Mouse (Mus musculus) urinary bladder, postnatal 4 days (tissue): Measurements from ENCODE around the gene Timm13.

ENCODE experiments used
- DNase-seq, 2 experiments: peaks; one replicate each; pipeline ENCODE4 v3.0.0; 2021 to 2022; ENCODE audit warnings: low spot score in 2 of 2

Gene Timm13

GRCm38 (mm10) chr10:80900318-80901247 is at the start of gene Timm13:
Gene Timm13, minus strand, starts transcription at chr10:80900969.
- peak; percentile 96 to 98 for DNase-seq

DNA sequence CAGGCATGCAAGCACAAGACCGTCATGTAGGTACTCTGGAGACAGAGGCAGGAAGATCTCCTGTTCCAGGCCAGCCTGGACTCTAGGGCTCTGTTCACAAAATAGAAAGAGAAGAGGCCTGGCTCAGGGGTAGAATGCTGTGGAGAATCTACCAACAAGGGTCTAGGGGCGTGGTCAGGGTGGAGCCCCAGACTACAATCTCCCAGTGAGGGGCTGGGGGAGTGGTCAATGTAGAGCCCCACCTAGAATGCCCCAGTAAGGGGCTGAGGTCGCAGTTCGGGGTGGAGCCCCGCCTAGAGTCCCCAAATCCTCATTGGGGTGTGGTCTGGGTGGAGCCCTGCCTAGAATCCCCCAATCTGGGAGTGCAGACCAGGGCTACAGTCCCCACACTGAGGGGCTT is 49.5 kb upstream of the Timm13 start:
- DNase-seq, result no peak

GRCm38 (mm10) chr10:80949081-80949480 is 48.3 kb upstream of the Timm13 start:
- DNase-seq, result no peak

GRCm38 (mm10) chr10:80948570-80948969 is 47.8 kb upstream of the Timm13 start:
- DNase-seq, result no peak

GRCm38 (mm10) chr10:80947802-80948201 is 47.0 kb upstream of the Timm13 start:
- no peak for DNase-seq

- DNase-seq, result no peak
Measured at GRCm38 (mm10) chr10:80946684-80947437, 46.1 kb upstream of the Timm13 start.

DNA sequence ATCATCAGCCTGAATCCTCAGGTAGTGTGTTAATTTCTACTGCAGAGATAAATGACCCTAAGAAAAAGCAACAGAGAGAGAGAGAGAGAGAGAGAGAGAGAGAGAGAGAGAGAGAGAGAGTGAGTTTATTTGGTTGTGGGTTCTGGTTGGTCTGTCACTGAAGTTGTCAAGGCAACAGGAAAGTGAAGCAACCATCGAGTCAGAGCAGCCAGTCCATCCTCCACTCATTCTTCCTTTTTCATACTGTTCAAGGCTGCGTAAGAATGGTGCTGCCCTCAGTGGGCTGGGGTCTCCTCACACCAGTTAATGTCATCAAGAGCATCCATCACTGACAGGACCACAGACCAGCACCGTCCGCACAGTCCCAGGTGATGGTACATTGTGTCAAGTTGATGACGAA is 43.5 kb upstream of the Timm13 start:
- DNase-seq, result no peak

GRCm38 (mm10) chr10:80943701-80944100 is 42.9 kb upstream of the Timm13 start:
- DNase-seq, result no peak

GRCm38 (mm10) chr10:80942919-80943318 is 42.1 kb upstream of the Timm13 start:
- DNase-seq, result no peak

DNA sequence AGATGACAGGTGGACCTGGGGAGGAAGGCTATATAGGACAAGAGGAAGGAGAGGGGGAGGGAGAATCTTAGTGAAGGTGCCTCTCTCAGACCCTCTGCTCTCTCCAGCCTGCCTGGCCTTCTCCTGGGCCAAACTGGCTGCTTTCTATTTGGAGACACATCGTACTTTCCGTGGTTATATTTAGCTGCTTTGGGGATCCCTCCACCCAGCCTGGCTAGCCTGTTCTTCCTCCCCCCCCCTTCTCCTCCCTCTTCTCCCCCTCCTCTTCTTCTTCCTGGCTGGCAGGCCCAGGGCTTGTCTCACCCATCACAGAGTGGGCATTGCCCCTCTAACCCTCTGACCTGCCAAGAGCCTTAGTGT is 40.2 kb upstream of the Timm13 start:
- no peak for DNase-seq

DNA sequence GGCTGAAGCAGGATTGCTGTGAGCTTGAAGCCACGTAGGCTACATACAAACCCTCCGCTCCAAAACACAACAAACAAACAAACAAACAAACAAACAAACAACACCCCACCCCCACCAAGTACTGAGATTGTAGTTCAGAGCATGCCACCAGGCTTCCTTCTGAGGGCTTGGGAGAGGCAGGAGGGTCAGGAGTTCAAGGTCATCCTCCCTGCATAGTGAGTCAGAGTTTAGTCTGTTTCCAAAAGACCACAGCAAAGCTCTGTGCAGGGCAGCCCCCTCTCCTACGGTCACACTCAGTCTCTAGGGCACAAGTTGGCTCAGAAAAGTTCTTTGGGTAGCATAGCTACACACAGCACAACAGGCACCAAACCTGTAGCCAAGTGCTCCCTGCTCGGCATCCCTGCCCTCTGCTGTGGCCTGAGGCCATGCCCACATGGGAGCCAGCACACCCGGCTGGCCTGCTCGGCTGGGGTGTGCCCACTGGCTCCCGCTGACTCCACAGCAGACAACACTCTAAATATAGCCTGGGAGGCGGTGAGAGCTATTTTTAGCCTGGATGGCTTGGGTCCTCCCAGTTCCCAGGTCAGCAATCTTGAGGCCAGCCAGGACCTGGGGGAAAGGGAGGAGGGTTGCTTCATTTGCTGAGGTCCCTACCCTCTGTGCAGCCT is 39.7 kb upstream of the Timm13 start:
- DNase-seq, result no peak

DNA sequence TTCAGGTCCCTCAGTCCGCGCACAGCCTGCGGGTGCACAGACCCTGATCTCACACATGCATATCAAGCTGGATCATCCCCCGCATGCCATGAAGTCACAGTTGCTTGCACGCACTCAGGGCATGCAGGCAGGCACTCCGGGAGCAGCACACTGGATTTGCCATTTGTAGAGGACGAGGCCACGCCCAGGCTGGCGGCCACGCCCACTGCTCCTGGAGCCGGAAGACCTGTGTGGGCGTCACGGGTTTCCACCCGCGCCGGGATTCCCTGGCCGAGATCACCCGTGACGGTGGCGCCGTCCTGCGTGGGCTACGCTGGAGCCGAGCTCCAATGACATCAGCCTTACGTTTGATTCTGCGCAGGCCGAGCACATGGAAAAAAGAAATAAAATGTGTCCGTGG is 38.9 kb upstream of the Timm13 start:
- DNase-seq, result peak; percentile 79 to 85

DNA sequence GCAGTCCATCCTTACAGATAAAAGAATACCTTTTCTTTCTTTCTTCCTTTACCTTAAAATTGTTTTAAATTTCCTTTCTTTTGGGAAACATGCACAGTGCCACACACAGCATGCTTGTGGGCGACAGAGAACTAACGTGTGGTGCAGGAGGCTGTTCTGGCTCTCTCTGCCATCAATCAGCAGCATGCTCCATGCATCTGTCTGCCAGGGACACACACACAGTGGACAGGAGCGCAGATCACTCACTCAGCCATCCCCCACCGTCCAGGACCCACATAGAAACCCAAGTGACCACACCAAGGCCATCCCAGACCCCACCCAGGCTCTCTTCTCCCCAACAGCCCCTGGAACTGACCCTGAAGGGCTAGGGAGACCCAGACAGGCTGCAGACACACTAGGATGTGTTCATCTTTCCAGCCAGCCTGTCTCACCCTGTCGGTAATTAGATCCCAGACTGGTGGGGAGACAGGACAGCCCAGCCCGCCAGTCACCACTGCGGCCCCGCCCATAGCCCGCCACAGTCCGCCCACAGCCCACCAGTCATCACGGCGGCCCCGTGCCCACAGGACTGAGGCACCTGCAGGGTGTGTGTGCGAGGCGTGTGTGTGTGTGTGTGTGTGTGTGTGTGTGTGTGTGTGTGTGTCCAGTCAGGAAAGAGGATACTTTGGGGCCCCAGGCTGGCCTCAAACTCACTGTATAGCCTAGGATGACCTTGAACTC is 38.2 kb upstream of the Timm13 start:
- no peak for DNase-seq

DNA sequence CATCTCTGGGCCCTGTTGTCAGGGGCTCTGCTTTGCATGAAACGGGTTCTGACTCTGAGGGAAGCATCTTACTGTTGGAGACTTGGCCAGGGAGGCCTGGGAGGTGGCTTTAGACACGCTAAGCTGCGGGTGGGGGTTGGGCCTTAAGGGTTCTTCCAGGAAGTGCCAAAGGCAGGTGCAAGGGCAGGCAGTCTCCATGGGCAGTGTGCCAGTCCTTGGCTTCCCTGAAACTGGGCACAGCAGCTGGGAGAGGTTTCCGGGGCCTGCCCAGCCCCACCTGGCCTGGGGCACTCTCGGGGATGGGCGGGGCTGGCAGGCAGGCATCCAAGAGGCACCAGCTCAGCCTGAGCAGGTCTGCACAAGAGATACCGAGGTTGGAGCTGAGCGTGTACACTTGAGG is 36.9 kb upstream of the Timm13 start:
- DNase-seq, result peak; percentile 64 to 81

DNA sequence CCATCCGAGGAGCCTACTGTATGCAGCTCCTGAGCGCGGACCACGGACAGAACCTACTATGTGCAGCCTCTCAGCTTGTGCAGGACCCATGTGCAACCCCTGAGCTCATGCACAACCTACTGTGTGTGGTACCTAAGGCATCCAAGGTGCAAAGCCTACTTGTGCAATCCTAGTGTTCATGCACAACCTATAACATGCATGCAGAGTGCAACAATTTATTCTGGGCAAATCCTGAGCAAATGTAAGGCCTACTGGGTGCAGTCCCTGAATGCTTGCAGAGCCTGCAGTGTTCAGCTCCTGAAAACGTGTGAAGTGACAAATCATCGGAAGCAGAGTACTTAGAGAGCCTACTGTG is 36.0 kb upstream of the Timm13 start:
- no peak for DNase-seq

GRCm38 (mm10) chr10:80936135-80936809 is 35.5 kb upstream of the Timm13 start:
- DNase-seq, result peak; percentile 74 to 81

DNA sequence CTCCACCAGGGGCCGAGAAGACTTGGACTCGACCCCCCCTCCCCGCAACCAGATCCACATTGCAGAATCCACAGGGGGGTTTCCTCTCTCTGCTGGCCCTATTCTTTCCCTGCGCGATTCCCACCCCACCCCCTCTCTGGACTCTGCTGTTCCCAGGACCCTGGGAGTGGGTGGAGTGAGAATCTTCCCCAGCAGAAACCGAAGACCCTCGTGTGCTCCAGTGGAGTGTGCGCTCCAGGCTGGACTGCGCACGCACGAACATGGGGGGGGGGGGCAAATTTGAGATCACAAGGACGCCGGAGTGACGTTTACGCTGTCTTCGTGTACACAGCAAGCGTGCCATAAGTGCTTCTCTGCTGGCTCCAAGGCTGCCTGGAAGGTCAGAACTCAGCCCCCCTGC is 34.9 kb upstream of the Timm13 start:
- no peak for DNase-seq

DNA sequence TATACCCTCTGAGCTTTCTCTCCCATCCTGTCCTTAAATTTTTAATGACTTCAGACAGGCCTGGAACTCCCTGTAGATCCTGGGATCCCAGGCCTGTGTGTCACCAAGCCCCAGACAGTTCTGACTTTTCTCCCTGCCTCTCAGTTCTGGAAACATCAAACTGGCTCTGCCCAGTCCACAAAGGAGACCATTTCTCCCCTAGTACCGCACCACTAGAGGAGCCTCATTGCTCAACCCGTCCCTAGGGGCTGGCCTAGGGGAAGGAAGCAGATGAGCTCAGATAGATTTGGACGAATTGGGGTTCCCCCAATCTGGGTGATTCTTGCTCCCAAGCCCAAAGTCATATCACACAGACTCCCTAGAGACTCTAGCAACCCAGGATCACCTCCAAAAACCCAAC is 34.5 kb upstream of the Timm13 start:
- DNase-seq, result no peak

GRCm38 (mm10) chr10:80934136-80934985 is 33.6 kb upstream of the Timm13 start:
- DNase-seq, result no peak

- no peak for DNase-seq
Measured at GRCm38 (mm10) chr10:80933421-80933979, 32.7 kb upstream of the Timm13 start.
